Mouse (Mus musculus): Measurements from ENCODE around the gene Layn. TPM values are rescaled to one million over a fixed set of nuclear protein-coding genes. Genes with fewer than 3 reads are reported as not detected.

The Layn gene
- polyA plus RNA-seq (2015; fragmentation: Nextera tagmentation; extraction: Ambion mirVana): 1.3 and 3.1 TPM in 2 replicates

DNA sequence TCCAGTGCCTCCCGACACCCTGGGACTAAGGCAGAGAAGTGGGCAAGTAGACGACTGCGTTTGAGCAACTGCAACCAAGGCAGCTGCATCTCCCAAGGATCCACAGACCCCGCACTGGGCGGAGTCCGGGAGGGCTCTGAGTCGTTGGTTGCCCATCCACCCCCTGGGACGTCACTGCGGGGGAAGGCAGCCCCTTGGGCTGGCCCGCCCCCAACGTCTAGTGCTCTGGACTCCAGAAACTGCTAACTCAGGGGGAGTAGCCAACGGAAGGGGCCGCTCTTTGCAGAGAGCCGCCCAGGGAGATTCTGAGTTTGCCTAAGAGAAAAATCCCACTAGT, at the start of gene Layn:
Gene Layn (minus strand): TSS at position 116 of the 337 bp plus-strand sequence.
- H3K27ac ChIP-seq (ENCODE audit: low read length): no peak within 1 kb of the TSS
- H3K4me1 ChIP-seq (replicated peaks; ENCODE audit: control insufficient read depth, insufficient read depth, low read length): peaks cover 22% of the 10 kb centered on the region
- under 1% methylated on average over 14 of the region's 14 CpGs for WGBS
- no peaks in the 10 kb centered on the region for H3K27me3 ChIP-seq (replicated peaks; ENCODE audit: control insufficient read depth, insufficient read depth, low read length)
- H3K36me3 ChIP-seq (ENCODE audit: control insufficient read depth, insufficient read depth): no peaks in the 10 kb centered on the region
- H3K9me3 ChIP-seq (ENCODE audit: control insufficient read depth, low read length): no peaks in the 10 kb centered on the region
- H3K4me3 ChIP-seq (replicated peaks; ENCODE audit: low read length): peak within 1 kb of the TSS; percentile 27
- H3K4me2 ChIP-seq (ENCODE audit: low read length): peak within 1 kb of the TSS; percentile 50
- H3K9ac ChIP-seq (replicated peaks; ENCODE audit: low read depth, low read length): peak within 1 kb of the TSS; percentile 31
- ATAC-seq: peak; percentile 93

DNA sequence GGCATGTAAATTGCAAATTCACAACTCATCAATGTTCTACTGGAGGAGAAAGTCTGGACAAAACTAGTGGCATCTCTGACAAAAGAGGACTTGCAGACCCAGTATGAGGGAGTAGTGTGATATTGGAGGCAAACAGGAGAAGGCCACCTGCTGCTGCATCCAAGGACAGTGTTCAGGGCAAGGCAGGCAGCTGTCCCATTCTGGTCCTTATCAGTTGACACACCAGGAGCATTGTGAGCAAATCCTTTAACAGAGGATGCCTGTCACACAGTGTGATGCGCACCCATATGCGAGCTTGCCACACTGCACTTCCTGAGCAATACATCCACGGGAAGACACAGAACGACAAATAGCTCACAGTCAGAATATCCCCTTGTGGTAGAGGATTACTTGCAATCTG, 37.9 kb upstream of the Layn start:
- ATAC-seq: no peak
- no peaks in the 10 kb centered on the region for H3K9me3 ChIP-seq (ENCODE audit: control insufficient read depth, low read length)
- no peak overlapping the region for H3K4me3 ChIP-seq (replicated peaks; ENCODE audit: low read length)
- no peak overlapping the region for H3K9ac ChIP-seq (replicated peaks; ENCODE audit: low read depth, low read length)
- H3K4me2 ChIP-seq (ENCODE audit: low read length): no peak overlapping the region
- no peak overlapping the region for H3K27ac ChIP-seq (ENCODE audit: low read length)
- H3K27me3 ChIP-seq (replicated peaks; ENCODE audit: control insufficient read depth, insufficient read depth, low read length): no peaks in the 10 kb centered on the region
- no peaks in the 10 kb centered on the region for H3K36me3 ChIP-seq (ENCODE audit: control insufficient read depth, insufficient read depth)
- WGBS: 81% methylated on average over 4 of the region's 4 CpGs
- no peaks in the 10 kb centered on the region for H3K4me1 ChIP-seq (replicated peaks; ENCODE audit: control insufficient read depth, insufficient read depth, low read length)

DNA sequence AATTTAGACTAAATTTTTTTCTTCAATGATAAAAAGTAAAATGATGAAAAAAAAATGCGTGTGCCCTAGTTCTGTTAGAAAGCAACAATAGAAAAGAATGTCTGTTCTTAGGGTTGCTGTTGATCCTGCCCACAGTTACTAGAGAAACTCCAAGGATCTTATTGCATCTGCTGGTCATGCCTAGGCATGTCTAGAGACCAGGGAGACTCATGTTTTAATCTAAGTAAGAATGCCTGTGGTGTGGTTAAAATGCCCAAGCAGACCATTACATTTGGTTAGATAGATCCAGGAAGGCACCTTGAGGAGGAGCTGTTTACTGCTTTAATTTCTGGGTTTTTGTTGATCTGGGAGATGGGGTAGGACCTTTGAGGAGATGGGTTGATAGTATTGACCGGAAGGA, 28.9 kb upstream of the Layn start:
- WGBS: 82% methylated on average over 2 of the region's 2 CpGs

DNA sequence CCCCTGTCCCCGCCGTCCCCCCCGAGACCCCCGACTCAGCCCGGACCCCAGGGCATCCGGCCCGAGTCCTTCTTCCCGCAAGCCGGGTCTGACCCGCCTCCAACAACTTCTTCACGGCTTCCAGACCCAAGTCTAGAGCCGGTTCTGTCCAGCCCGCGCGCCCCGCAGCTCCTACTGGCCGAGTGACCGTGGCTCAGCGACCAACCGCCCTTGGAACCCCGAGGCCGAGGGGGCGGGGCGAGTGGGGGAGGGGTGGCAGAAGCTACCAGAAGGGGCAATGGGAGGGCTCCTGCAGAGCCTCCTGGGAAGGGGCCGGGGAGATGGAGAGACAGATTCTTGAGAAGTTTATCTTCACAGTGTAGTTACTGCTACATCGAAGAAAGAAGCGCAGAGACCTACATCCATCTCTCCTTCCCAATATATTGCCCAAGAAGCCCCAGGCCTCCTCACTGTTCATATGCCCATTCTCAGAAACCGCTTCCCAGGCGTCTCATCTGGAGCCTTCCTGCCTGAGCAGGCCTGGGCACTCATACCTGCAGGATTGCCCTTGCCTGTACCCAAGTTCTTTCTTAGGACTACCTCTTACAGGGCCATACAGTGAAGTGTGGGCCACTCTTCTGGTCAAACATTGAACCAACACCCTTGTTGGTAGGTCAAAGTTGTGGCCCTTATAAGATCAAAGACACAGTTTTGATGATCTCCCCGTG, 27.1 kb upstream of the Layn start:
- no peak overlapping the region for H3K27ac ChIP-seq (ENCODE audit: low read length)
- 13% methylated on average over 27 of the region's 30 CpGs for WGBS
- peak; percentile 31 for ATAC-seq

More for the DNA sequence above, 28.9 kb upstream of the Layn start:
- Histone ChIP-seq H3K27me3 (replicated peaks; ENCODE audit: control insufficient read depth, insufficient read depth, low read length) (no peaks in the 10 kb centered on the region; the same call in 1 of the 2 replicates), H3K4me2 (ENCODE audit: low read length) (no peak overlapping the region), H3K27ac (ENCODE audit: low read length) (no peak overlapping the region), H3K4me3 (replicated peaks; ENCODE audit: low read length) (no peak overlapping the region), H3K9ac (replicated peaks; ENCODE audit: low read depth, low read length) (no peak overlapping the region), H3K4me1 (replicated peaks; ENCODE audit: control insufficient read depth, insufficient read depth, low read length) (peaks cover 15% of the 10 kb centered on the region), H3K9me3 (ENCODE audit: control insufficient read depth, low read length) (no peaks in the 10 kb centered on the region), H3K36me3 (ENCODE audit: control insufficient read depth, insufficient read depth) (no peaks in the 10 kb centered on the region)
- no peak for ATAC-seq

DNA sequence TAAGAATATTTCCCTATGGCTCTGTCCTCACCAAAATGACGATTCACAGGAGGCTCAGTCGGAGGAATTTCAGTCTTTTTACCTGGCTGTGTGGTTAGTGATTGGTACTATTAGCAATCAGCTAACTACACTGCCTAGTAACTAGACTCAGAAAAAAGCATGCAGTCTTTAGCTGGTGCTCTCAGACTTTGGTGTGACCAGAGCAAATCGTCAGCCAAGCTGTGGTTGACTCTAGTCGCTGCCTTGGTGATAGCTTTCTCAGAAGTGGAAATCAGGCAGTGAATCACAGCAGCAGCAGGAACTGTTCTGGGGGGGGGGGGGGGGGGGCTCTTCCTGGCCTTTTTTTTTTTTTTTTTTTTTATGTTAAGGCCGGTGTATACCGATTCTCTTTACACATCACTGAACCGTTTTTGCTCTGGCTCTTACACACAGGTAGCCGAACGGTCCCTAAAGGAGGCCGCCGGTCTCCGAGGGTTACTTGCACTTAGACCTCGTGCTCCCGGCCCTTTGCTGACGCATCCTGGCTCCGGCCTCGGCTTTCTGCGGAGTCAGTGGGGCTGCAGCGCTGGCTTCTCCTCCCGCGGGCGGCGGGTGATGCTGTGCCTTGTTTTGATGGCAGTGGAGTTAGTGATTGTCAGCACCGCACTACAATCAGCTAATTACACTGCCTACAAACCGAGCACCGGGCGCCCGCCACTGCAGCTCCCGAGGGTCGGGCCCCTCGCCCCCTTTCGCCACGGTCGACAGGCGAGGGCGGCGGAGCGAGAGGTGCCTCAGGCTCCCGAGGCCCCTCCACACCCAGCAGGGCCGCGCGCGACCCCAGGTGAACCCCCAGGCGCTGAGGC, 26.3 kb upstream of the Layn start:
- no peaks in the 10 kb centered on the region; the same call in 1 of the 2 replicates for H3K27me3 ChIP-seq (replicated peaks; ENCODE audit: control insufficient read depth, insufficient read depth, low read length)
- no peak overlapping the region for H3K27ac ChIP-seq (ENCODE audit: low read length)
- H3K4me2 ChIP-seq (ENCODE audit: low read length): peak overlapping the region; percentile 97
- H3K9me3 ChIP-seq (ENCODE audit: control insufficient read depth, low read length): no peaks in the 10 kb centered on the region
- peaks cover 15% of the 10 kb centered on the region for H3K4me1 ChIP-seq (replicated peaks; ENCODE audit: control insufficient read depth, insufficient read depth, low read length)
- H3K36me3 ChIP-seq (ENCODE audit: control insufficient read depth, insufficient read depth): no peaks in the 10 kb centered on the region
- peak; percentile 75 for ATAC-seq
- peak overlapping the region; percentile 71 for H3K9ac ChIP-seq (replicated peaks; ENCODE audit: low read depth, low read length)
- peak overlapping the region; percentile 56 for H3K4me3 ChIP-seq (replicated peaks; ENCODE audit: low read length)
- WGBS: 2% methylated on average over 43 of the region's 44 CpGs

More for the DNA sequence above, 27.1 kb upstream of the Layn start:
- Histone ChIP-seq H3K4me3 (replicated peaks; ENCODE audit: low read length) (peak overlapping the region; percentile 56), H3K4me1 (replicated peaks; ENCODE audit: control insufficient read depth, insufficient read depth, low read length) (peaks cover 15% of the 10 kb centered on the region), H3K4me2 (ENCODE audit: low read length) (peak overlapping the region; percentile 97), H3K9me3 (ENCODE audit: control insufficient read depth, low read length) (no peaks in the 10 kb centered on the region), H3K27me3 (replicated peaks; ENCODE audit: control insufficient read depth, insufficient read depth, low read length) (no peaks in the 10 kb centered on the region; the same call in 1 of the 2 replicates), H3K9ac (replicated peaks; ENCODE audit: low read depth, low read length) (peak overlapping the region; percentile 71), H3K36me3 (ENCODE audit: control insufficient read depth, insufficient read depth) (no peaks in the 10 kb centered on the region)

DNA sequence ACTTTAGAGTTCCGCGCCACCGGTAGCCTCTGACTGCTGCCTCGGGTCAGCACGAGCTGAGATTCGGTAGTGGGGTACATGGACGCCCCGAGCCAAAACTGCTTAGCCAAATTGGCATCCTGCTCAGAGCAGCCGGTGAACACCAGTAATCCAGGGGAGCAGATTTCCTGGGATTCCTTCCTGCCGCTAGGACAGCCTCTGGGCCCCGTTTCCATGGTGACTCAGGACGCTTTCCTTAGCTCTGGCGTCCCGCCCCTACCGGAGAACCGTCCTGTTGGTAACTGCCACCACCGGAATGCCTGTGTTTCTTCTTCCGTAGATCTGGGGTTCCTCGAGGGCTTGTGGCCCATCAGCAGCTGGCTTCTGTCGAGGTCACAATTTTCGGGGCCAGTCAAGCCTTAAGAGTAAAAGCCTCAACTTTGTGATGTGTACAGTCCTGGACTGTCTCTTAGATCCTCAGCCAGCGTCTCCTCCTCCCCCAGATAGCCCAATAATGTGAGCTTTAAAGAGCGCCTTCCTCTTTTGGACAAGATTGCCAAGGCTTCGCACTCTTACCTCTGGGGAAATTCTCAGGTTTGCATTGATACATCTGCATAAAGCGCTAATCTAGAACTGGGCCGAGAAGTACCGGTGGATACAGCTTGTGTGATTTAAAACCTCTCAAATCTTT, 25.0 kb upstream of the Layn start, which contains the start of gene 4833427G06Rik:
Gene 4833427G06Rik (minus strand): TSS at position 323 of the 670 bp plus-strand sequence.
- Histone ChIP-seq H3K27ac (ENCODE audit: low read length) (no peak within 1 kb of the TSS), H3K4me2 (ENCODE audit: low read length) (peak within 1 kb of the TSS; percentile 97), H3K27me3 (replicated peaks; ENCODE audit: control insufficient read depth, insufficient read depth, low read length) (no peaks in the 10 kb centered on the region; the same call in 1 of the 2 replicates), H3K4me3 (replicated peaks; ENCODE audit: low read length) (peak within 1 kb of the TSS; percentile 10; the same call in 1 of the 2 replicates), H3K9me3 (ENCODE audit: control insufficient read depth, low read length) (no peaks in the 10 kb centered on the region), H3K9ac (replicated peaks; ENCODE audit: low read depth, low read length) (no peak within 1 kb of the TSS), H3K36me3 (ENCODE audit: control insufficient read depth, insufficient read depth) (no peaks in the 10 kb centered on the region), H3K4me1 (replicated peaks; ENCODE audit: control insufficient read depth, insufficient read depth, low read length) (peaks cover 15% of the 10 kb centered on the region)
- ATAC-seq: peak; percentile 75
- 7% methylated on average over 27 of the region's 27 CpGs for WGBS

DNA sequence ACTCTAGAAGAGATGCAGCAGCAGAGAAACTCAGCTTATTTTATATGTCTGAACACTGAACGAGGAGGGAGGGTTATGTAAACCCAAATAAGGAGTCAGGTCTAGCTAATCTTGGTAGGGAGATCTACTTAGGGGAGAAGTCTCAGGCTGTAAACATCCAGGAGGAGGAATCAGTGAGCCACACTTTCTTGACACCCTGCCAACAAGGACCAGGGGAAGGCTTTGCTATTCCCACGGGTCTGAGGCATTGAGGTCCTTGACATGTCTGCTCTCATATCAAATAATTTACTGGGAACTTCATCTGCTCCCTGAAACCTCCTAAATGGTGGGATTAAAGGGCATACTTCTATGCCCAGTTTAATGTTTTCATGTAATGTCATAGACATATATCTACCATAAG, 19.4 kb upstream of the Layn start:
- Histone ChIP-seq H3K27ac (ENCODE audit: low read length) (no peak overlapping the region), H3K4me1 (replicated peaks; ENCODE audit: control insufficient read depth, insufficient read depth, low read length) (no peaks in the 10 kb centered on the region), H3K9ac (replicated peaks; ENCODE audit: low read depth, low read length) (no peak overlapping the region), H3K27me3 (replicated peaks; ENCODE audit: control insufficient read depth, insufficient read depth, low read length) (no peaks in the 10 kb centered on the region), H3K36me3 (ENCODE audit: control insufficient read depth, insufficient read depth) (no peaks in the 10 kb centered on the region), H3K4me3 (replicated peaks; ENCODE audit: low read length) (no peak overlapping the region), H3K9me3 (ENCODE audit: control insufficient read depth, low read length) (no peaks in the 10 kb centered on the region), H3K4me2 (ENCODE audit: low read length) (no peak overlapping the region)
- ATAC-seq: no peak
- 51% methylated on average over 2 of the region's 2 CpGs for WGBS

DNA sequence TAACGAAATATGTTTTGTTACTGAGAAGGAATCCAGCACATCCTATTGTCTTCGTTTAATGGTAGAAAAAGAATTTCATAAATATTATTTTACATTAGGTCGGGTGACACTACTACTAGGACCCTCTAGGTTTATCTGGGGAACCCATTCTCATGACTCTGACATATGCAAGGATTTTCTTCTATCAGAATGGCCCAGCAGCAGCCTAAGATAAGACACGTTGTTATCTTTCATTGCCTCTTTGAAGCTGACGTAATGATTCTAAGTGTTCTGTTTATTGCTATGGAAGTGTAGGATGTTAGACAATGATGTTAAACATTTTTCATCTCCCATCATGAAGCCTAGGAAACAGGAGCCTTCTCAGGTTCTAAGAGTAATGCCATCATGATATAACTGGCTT, 16.8 kb upstream of the Layn start:
- H3K9ac ChIP-seq (replicated peaks; ENCODE audit: low read depth, low read length): no peak overlapping the region
- no peak for ATAC-seq
- no peak overlapping the region for H3K4me3 ChIP-seq (replicated peaks; ENCODE audit: low read length)
- H3K27me3 ChIP-seq (replicated peaks; ENCODE audit: control insufficient read depth, insufficient read depth, low read length): no peaks in the 10 kb centered on the region
- WGBS: 83% methylated on average over 5 of the region's 5 CpGs
- no peaks in the 10 kb centered on the region for H3K36me3 ChIP-seq (ENCODE audit: control insufficient read depth, insufficient read depth)
- no peak overlapping the region for H3K27ac ChIP-seq (ENCODE audit: low read length)
- H3K9me3 ChIP-seq (ENCODE audit: control insufficient read depth, low read length): no peaks in the 10 kb centered on the region
- H3K4me1 ChIP-seq (replicated peaks; ENCODE audit: control insufficient read depth, insufficient read depth, low read length): peaks cover 5% of the 10 kb centered on the region
- no peak overlapping the region for H3K4me2 ChIP-seq (ENCODE audit: low read length)

DNA sequence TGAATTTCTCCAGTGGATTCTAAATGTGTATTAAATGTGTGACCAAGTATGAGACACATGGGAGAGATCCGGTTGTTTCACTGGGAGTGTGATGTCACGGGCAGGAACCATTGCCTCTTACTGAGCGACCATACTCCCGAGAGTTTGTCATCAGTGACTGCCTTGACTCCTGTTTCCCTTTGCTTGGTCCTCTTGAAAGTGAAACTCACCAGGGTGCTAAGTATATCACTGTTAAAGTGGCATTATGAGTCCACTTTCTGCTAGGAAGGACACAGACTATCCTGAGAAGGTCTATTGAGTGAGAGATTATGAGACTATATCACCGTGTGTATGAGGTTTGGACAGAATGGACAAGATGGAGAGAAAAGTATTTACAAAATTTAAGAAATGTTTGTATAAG, 4.7 kb upstream of the Layn start:
- Histone ChIP-seq H3K27ac (ENCODE audit: low read length) (no peak overlapping the region), H3K9me3 (ENCODE audit: control insufficient read depth, low read length) (no peaks in the 10 kb centered on the region), H3K4me3 (replicated peaks; ENCODE audit: low read length) (no peak overlapping the region), H3K4me2 (ENCODE audit: low read length) (no peak overlapping the region), H3K27me3 (replicated peaks; ENCODE audit: control insufficient read depth, insufficient read depth, low read length) (no peaks in the 10 kb centered on the region), H3K36me3 (ENCODE audit: control insufficient read depth, insufficient read depth) (no peaks in the 10 kb centered on the region), H3K4me1 (replicated peaks; ENCODE audit: control insufficient read depth, insufficient read depth, low read length) (peaks cover 5% of the 10 kb centered on the region), H3K9ac (replicated peaks; ENCODE audit: low read depth, low read length) (no peak overlapping the region)
- WGBS: 84% methylated on average over 5 of the region's 5 CpGs
- ATAC-seq: no peak

Data from forebrain, embryonic 16.5 days (tissue).